Mouse (Mus musculus) liver, embryonic 16.5 days (tissue): Measurements from ENCODE around the gene Atxn7l2. TPM values are rescaled to one million over a fixed set of nuclear protein-coding genes. Genes with fewer than 3 reads are reported as not detected.

Source experiments
- ATAC-seq: fragments of 200-750 bp; cut with Nextera tagmentation; 2 replicates; pipeline ENCODE4 v1.8.0; 2017; ENCODE audit warnings: low read depth, mild to moderate bottlenecking, moderate number of reproducible peaks, moderate library complexity
- H3K27ac ChIP-seq: fragments of 300-500 bp; sonication (generic); 2 replicates; pipeline ENCODE4 v1.5.1; 2014; ENCODE audit warnings: mild to moderate bottlenecking, low read length
- H3K27me3 ChIP-seq: fragments of 300-500 bp; sonication (generic); 2 replicates; pipeline ENCODE4 v1.6.1; 2014; ENCODE audit warnings: low read depth, low read length, mixed read lengths; ENCODE audit not compliant: control insufficient read depth, insufficient read depth
- H3K36me3 ChIP-seq: fragments of 300-500 bp; sonication (generic); 2 replicates; pipeline ENCODE4 v1.6.1; 2014; ENCODE audit warnings: mild to moderate bottlenecking; ENCODE audit not compliant: control insufficient read depth, insufficient read depth
- H3K4me1 ChIP-seq: fragments of 300-500 bp; sonication (generic); 2 replicates; pipeline ENCODE4 v1.6.1; 2014; ENCODE audit warnings: low read depth, low read length, mixed read lengths; ENCODE audit not compliant: control insufficient read depth
- H3K4me2 ChIP-seq: fragments of 300-500 bp; sonication (generic); 2 replicates; pipeline ENCODE4 v1.6.1; 2014; ENCODE audit warnings: low read depth, low read length, mixed read lengths
- H3K4me3 ChIP-seq: fragments of 300-500 bp; sonication (generic); 2 replicates; pipeline ENCODE4 v1.5.1; 2014; ENCODE audit warnings: low read depth, mild to moderate bottlenecking, low read length
- H3K9ac ChIP-seq: fragments of 300-500 bp; sonication (generic); 2 replicates; pipeline ENCODE4 v1.6.1; 2014; ENCODE audit warnings: low read depth, low read length
- H3K9me3 ChIP-seq: fragments of 300-500 bp; sonication (generic); replicated peaks from 2 replicates; pipeline ENCODE4 v1.6.1; 2016; ENCODE audit warnings: low read length; ENCODE audit not compliant: control insufficient read depth
- WGBS: fragments of 180-500 bp; shearing (Covaris S2); extraction: QIAGEN DNeasy Blood & Tissue Kit; methylation state at CpG from one replicate; pipeline ENCODE4 v1.1.7; 2014; ENCODE audit not compliant: insufficient replicate concordance; 5-methylcytosine and 5-hydroxymethylcytosine counted together
- polyA plus RNA-seq: library from polyadenylated mRNA; unstranded; fragments of >200 nt; fragmentation: Nextera tagmentation; extraction: Ambion mirVana; gene quantifications from 2 replicates; pipeline ENCODE4 v1.2.1, GENCODE M21; 2015

The Atxn7l2 gene
- polyA plus RNA-seq, 1 experiment from 2014 or later = 2.1 TPM

DNA sequence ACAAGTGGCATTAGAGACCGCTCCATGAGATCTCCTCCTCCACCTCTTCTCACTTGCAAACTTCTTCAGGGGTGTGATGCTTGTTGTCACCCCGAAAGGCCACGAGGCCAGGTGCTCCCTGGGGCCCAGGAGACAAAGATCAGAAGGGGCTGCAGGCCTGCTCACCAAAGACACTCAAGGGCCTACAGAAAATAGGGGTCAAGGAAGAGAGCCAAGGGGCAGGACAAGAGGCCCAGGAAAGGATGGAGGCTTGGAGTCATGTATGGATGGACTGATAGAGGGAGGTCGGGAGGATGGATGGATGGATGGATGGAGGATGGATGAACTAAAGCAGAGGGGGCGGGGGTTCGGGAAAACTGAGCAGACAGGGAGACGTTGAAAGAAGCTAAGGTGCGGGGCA is 1.2 kb downstream of the Atxn7l2 start:
- peak overlapping the region; percentile 94 for H3K4me2 ChIP-seq
- peak overlapping the region; percentile 77 for H3K4me3 ChIP-seq
- WGBS = 11% methylated on average over 8 of the region's 8 CpGs

DNA sequence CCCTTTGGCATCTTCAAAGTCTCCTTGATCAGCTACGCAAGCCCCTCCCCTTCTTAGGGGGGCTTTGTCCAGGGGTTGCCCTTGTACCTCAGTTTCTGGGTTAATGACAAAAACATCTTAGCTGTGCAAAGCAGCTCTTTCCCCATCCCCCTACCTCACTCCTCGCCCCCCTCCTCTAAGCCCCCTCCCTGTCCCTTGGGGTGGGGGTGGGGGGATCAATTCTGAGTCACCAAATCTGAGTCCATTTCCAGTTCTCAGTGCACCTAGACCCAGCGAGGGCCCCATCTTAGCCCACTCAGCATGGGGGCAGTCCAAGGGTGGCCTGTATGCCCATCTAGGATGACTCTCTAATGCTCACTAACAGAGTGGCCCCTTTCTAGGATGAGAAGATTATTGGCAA is 1.7 kb downstream of the Atxn7l2 start:
- H3K9ac ChIP-seq = no peak overlapping the region
- ATAC-seq = no peak
- WGBS = 67% methylated on average over 3 of the region's 3 CpGs
- H3K27me3 ChIP-seq = no peaks in the 10 kb centered on the region
- H3K4me2 ChIP-seq = peak overlapping the region; percentile 94
- H3K27ac ChIP-seq = no peak overlapping the region
- peaks cover 18% of the 10 kb centered on the region for H3K4me1 ChIP-seq
- H3K36me3 ChIP-seq = no peaks in the 10 kb centered on the region
- H3K4me3 ChIP-seq = no peak overlapping the region
- no peaks in the 10 kb centered on the region for H3K9me3 ChIP-seq

More for the DNA sequence above, 1.2 kb downstream of the Atxn7l2 start:
- H3K9ac ChIP-seq = peak overlapping the region; percentile 78
- H3K9me3 ChIP-seq = no peaks in the 10 kb centered on the region
- no peak for ATAC-seq
- H3K36me3 ChIP-seq = no peaks in the 10 kb centered on the region
- no peak overlapping the region for H3K27ac ChIP-seq
- peaks cover 18% of the 10 kb centered on the region for H3K4me1 ChIP-seq
- H3K27me3 ChIP-seq = no peaks in the 10 kb centered on the region; the same call in 1 of the 2 replicates

- H3K27ac ChIP-seq = no peak overlapping the region
- H3K9ac ChIP-seq = no peak overlapping the region
- no peak overlapping the region for H3K4me2 ChIP-seq
Observed at GRCm38 (mm10) chr3:108206731-108207375, 3.9 kb downstream of the Atxn7l2 start.

GRCm38 (mm10) chr3:108205601-108206000 is 5.1 kb downstream of the Atxn7l2 start:
- peaks cover 18% of the 10 kb centered on the region for H3K4me1 ChIP-seq
- no peaks in the 10 kb centered on the region for H3K36me3 ChIP-seq
- H3K4me2 ChIP-seq = no peak overlapping the region
- H3K9me3 ChIP-seq = no peaks in the 10 kb centered on the region
- 76% methylated on average over 8 of the region's 8 CpGs for WGBS
- no peak overlapping the region for H3K27ac ChIP-seq
- H3K27me3 ChIP-seq = no peaks in the 10 kb centered on the region
- H3K9ac ChIP-seq = no peak overlapping the region
- no peak overlapping the region for H3K4me3 ChIP-seq
- ATAC-seq = no peak

More at GRCm38 (mm10) chr3:108206731-108207375, 3.9 kb downstream of the Atxn7l2 start:
- Histone ChIP-seq H3K9me3 (no peaks in the 10 kb centered on the region), H3K4me3 (no peak overlapping the region), H3K27me3 (no peaks in the 10 kb centered on the region), H3K4me1 (peaks cover 18% of the 10 kb centered on the region), H3K36me3 (no peaks in the 10 kb centered on the region)
- 74% methylated on average over 15 of the region's 15 CpGs for whole genome bisulfite sequencing
- ATAC-seq = no peak

DNA sequence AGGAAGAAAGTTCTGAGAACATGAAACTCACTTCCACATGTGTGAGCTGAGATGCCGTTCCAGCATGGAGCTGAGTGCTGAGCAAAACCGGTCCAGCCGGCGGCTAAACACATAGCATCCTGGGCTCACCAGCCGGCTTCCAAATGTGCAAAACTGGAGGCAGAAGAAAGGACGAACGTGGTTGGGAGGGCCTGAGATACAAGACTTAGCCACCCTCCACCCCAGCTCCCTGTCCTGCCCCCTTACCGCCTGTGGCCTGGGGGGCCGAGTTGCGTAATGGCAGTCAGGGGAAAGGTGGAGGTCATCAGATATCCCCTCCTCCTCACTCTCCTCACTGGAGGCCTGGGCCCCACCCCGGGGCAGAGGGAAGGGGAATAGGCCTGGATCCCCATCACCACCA is 6.3 kb downstream of the Atxn7l2 start:
- ATAC-seq = no peak
- H3K27me3 ChIP-seq = no peaks in the 10 kb centered on the region
- no peak overlapping the region for H3K4me3 ChIP-seq
- H3K36me3 ChIP-seq = no peaks in the 10 kb centered on the region
- H3K9me3 ChIP-seq = no peaks in the 10 kb centered on the region
- H3K4me2 ChIP-seq = no peak overlapping the region
- peaks cover 20% of the 10 kb centered on the region for H3K4me1 ChIP-seq
- no peak overlapping the region for H3K9ac ChIP-seq
- no peak overlapping the region for H3K27ac ChIP-seq
- WGBS = 72% methylated on average over 11 of the region's 11 CpGs

DNA sequence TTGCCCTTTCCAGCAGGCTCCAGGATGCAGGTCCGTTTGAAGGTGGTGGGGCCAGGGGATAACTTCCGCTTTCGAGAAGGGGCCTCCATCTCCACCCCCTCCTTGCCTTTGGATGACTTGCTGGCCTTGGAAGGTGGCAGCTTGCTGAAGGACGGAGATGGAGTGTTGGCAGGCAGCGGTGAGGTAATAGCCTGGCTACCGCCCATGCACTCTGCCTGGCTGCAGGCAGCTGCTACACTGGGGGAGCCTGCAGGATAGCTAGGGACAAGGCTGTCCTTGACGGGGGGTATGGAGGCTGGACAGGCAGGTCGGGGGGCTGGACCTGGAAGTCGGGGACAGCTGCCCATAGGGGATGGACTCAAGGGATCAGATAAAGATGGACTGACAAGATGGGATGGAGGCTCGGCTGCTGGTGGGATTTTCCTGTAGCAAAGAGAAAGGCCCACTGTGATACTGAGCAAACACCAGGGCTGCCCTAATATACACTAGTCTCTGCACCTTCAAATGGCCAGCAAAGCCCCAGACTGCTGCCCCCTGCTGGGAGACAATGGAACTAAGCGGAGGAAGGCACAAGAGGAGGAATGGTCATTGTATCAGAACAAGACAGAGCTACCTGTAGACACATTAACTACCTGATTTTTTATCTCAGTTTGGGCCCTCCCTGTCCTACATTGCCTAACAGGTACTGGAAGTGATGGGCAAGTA is 7.0 kb downstream of the Atxn7l2 start:
- no peaks in the 10 kb centered on the region for H3K36me3 ChIP-seq
- no peak overlapping the region for H3K27ac ChIP-seq
- WGBS = 72% methylated on average over 11 of the region's 11 CpGs
- no peak overlapping the region for H3K4me2 ChIP-seq
- no peaks in the 10 kb centered on the region for H3K27me3 ChIP-seq
- no peak overlapping the region for H3K4me3 ChIP-seq
- peaks cover 15% of the 10 kb centered on the region for H3K4me1 ChIP-seq
- no peak overlapping the region for H3K9ac ChIP-seq
- no peaks in the 10 kb centered on the region for H3K9me3 ChIP-seq
- ATAC-seq = no peak

GRCm38 (mm10) chr3:108203212-108203611 is 7.5 kb downstream of the Atxn7l2 start:
- Histone ChIP-seq H3K4me2 (no peak overlapping the region), H3K4me1 (peaks cover 15% of the 10 kb centered on the region), H3K27ac (no peak overlapping the region), H3K36me3 (no peaks in the 10 kb centered on the region), H3K9me3 (no peaks in the 10 kb centered on the region), H3K9ac (no peak overlapping the region), H3K4me3 (no peak overlapping the region), H3K27me3 (no peaks in the 10 kb centered on the region)
- 83% methylated on average over 13 of the region's 13 CpGs for WGBS
- ATAC-seq = no peak

DNA sequence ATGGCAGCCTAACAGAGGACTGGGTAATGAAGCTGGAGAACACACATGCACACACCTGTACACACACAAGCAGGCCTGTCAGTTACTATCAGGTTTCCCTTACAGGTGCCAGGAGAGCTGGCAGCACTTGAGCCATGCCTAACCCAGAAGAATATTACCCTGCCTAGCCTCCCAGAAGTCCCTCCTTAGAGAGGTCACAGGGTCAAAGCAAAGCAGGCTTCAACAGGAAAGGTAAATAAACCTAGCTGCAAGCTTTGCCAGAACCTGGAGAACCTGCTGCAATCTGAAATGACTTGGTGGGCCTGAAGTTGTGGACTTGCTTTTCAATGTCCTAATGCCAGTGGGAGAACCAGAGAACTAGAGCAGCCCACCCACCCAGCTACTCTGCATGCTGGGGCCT is 8.2 kb downstream of the Atxn7l2 start:
- H3K27ac ChIP-seq = no peak overlapping the region
- no peak overlapping the region for H3K4me2 ChIP-seq
- no peak for ATAC-seq
- H3K36me3 ChIP-seq = no peaks in the 10 kb centered on the region
- H3K4me1 ChIP-seq = peaks cover 15% of the 10 kb centered on the region
- no peak overlapping the region for H3K4me3 ChIP-seq
- H3K9ac ChIP-seq = no peak overlapping the region
- no peaks in the 10 kb centered on the region for H3K9me3 ChIP-seq
- H3K27me3 ChIP-seq = no peaks in the 10 kb centered on the region
